Mouse (Mus musculus): ENCODE measurements around the gene P2ry14. TPM values are rescaled to one million over a fixed set of nuclear protein-coding genes. Genes with fewer than 3 reads are reported as not detected.

P2ry14 gene
- polyA plus RNA-seq, 1 experiment from 2014 or later: 2.3 TPM

- Histone ChIP-seq H3K4me1 (ENCODE audit: control insufficient read depth, insufficient read depth, low read length) (no peaks in the 10 kb centered on the region), H3K27me3 (ENCODE audit: control insufficient read depth, insufficient read depth, low read length) (no peaks in the 10 kb centered on the region), H3K27ac (ENCODE audit: low read depth, low read length) (no peak overlapping the region), H3K9ac (ENCODE audit: low read depth, low read length) (no peak overlapping the region), H3K4me3 (ENCODE audit: low read length) (no peak overlapping the region), H3K36me3 (ENCODE audit: control insufficient read depth, insufficient read depth, low read length) (no peaks in the 10 kb centered on the region), H3K9me3 (ENCODE audit: control insufficient read depth, low read length) (no peaks in the 10 kb centered on the region), H3K4me2 (replicated peaks; ENCODE audit: low read depth, low read length) (no peak overlapping the region)
- ATAC-seq (ENCODE audit: low FRiP score, low TSS enrichment): no peak
- 93% methylated on average over 2 of the region's 2 CpGs for WGBS
Observed at GRCm38 (mm10) chr3:59102146-59102545, 51.3 kb downstream of the P2ry14 start.

- Histone ChIP-seq H3K9ac (ENCODE audit: low read depth, low read length) (no peak within 1 kb of the TSS), H3K4me1 (ENCODE audit: control insufficient read depth, insufficient read depth, low read length) (no peaks in the 10 kb centered on the region), H3K4me3 (ENCODE audit: low read length) (no peak within 1 kb of the TSS), H3K9me3 (ENCODE audit: control insufficient read depth, low read length) (no peaks in the 10 kb centered on the region), H3K27ac (ENCODE audit: low read depth, low read length) (no peak within 1 kb of the TSS), H3K4me2 (replicated peaks; ENCODE audit: low read depth, low read length) (no peak within 1 kb of the TSS), H3K36me3 (ENCODE audit: control insufficient read depth, insufficient read depth, low read length) (no peaks in the 10 kb centered on the region), H3K27me3 (ENCODE audit: control insufficient read depth, insufficient read depth, low read length) (no peaks in the 10 kb centered on the region)
- 64% methylated on average over 6 of the region's 6 CpGs for WGBS
- no peak for ATAC-seq (ENCODE audit: low FRiP score, low TSS enrichment)
Observed at GRCm38 (mm10) chr3:59101218-59101986, 52.0 kb downstream of the P2ry14 start, which contains the start of gene Gpr171. Gene Gpr171, minus strand, starts transcription at chr3:59101821.

GRCm38 (mm10) chr3:59098540-59098939 is 54.9 kb downstream of the P2ry14 start:
- no peaks in the 10 kb centered on the region for H3K27me3 ChIP-seq (ENCODE audit: control insufficient read depth, insufficient read depth, low read length)
- H3K9ac ChIP-seq (ENCODE audit: low read depth, low read length): no peak overlapping the region
- H3K4me3 ChIP-seq (ENCODE audit: low read length): no peak overlapping the region
- H3K36me3 ChIP-seq (ENCODE audit: control insufficient read depth, insufficient read depth, low read length): no peaks in the 10 kb centered on the region; the same call in 1 of the 2 replicates
- H3K4me2 ChIP-seq (replicated peaks; ENCODE audit: low read depth, low read length): no peak overlapping the region
- 76% methylated on average over 10 of the region's 10 CpGs for WGBS
- no peak for ATAC-seq (ENCODE audit: low FRiP score, low TSS enrichment)
- no peaks in the 10 kb centered on the region for H3K4me1 ChIP-seq (ENCODE audit: control insufficient read depth, insufficient read depth, low read length)
- H3K9me3 ChIP-seq (ENCODE audit: control insufficient read depth, low read length): no peaks in the 10 kb centered on the region
- H3K27ac ChIP-seq (ENCODE audit: low read depth, low read length): no peak overlapping the region

GRCm38 (mm10) chr3:59097421-59097820 is 56.0 kb downstream of the P2ry14 start:
- H3K27ac ChIP-seq (ENCODE audit: low read depth, low read length): no peak overlapping the region
- H3K4me1 ChIP-seq (ENCODE audit: control insufficient read depth, insufficient read depth, low read length): no peaks in the 10 kb centered on the region
- no peaks in the 10 kb centered on the region for H3K27me3 ChIP-seq (ENCODE audit: control insufficient read depth, insufficient read depth, low read length)
- no peaks in the 10 kb centered on the region for H3K9me3 ChIP-seq (ENCODE audit: control insufficient read depth, low read length)
- 86% methylated on average over 6 of the region's 6 CpGs for WGBS
- no peak for ATAC-seq (ENCODE audit: low FRiP score, low TSS enrichment)
- H3K36me3 ChIP-seq (ENCODE audit: control insufficient read depth, insufficient read depth, low read length): no peaks in the 10 kb centered on the region; the same call in 1 of the 2 replicates
- no peak overlapping the region for H3K4me2 ChIP-seq (replicated peaks; ENCODE audit: low read depth, low read length)
- H3K9ac ChIP-seq (ENCODE audit: low read depth, low read length): no peak overlapping the region
- H3K4me3 ChIP-seq (ENCODE audit: low read length): no peak overlapping the region

GRCm38 (mm10) chr3:59092702-59093101 is 60.7 kb downstream of the P2ry14 start:
- 58% methylated on average over 11 of the region's 11 CpGs for WGBS

GRCm38 (mm10) chr3:59080919-59081318 is 72.5 kb downstream of the P2ry14 start:
- Histone ChIP-seq H3K4me2 (replicated peaks; ENCODE audit: low read depth, low read length) (no peak overlapping the region), H3K9me3 (ENCODE audit: control insufficient read depth, low read length) (no peaks in the 10 kb centered on the region), H3K27ac (ENCODE audit: low read depth, low read length) (no peak overlapping the region), H3K27me3 (ENCODE audit: control insufficient read depth, insufficient read depth, low read length) (no peaks in the 10 kb centered on the region), H3K4me1 (ENCODE audit: control insufficient read depth, insufficient read depth, low read length) (peaks cover 9% of the 10 kb centered on the region; the same call in 1 of the 2 replicates), H3K4me3 (ENCODE audit: low read length) (no peak overlapping the region), H3K9ac (ENCODE audit: low read depth, low read length) (no peak overlapping the region), H3K36me3 (ENCODE audit: control insufficient read depth, insufficient read depth, low read length) (no peaks in the 10 kb centered on the region)
- ATAC-seq (ENCODE audit: low FRiP score, low TSS enrichment): peak; percentile 69
- WGBS: 5% methylated on average over 7 of the region's 7 CpGs

More at GRCm38 (mm10) chr3:59092702-59093101, 60.7 kb downstream of the P2ry14 start:
- Histone ChIP-seq H3K36me3 (ENCODE audit: control insufficient read depth, insufficient read depth, low read length) (no peaks in the 10 kb centered on the region; the same call in 1 of the 2 replicates), H3K4me2 (replicated peaks; ENCODE audit: low read depth, low read length) (no peak overlapping the region), H3K9ac (ENCODE audit: low read depth, low read length) (no peak overlapping the region), H3K9me3 (ENCODE audit: control insufficient read depth, low read length) (no peaks in the 10 kb centered on the region), H3K4me1 (ENCODE audit: control insufficient read depth, insufficient read depth, low read length) (no peaks in the 10 kb centered on the region), H3K27me3 (ENCODE audit: control insufficient read depth, insufficient read depth, low read length) (no peaks in the 10 kb centered on the region), H3K4me3 (ENCODE audit: low read length) (no peak overlapping the region), H3K27ac (ENCODE audit: low read depth, low read length) (no peak overlapping the region)
- no peak for ATAC-seq (ENCODE audit: low FRiP score, low TSS enrichment)

GRCm38 (mm10) chr3:59080293-59080916 is 73.0 kb downstream of the P2ry14 start:
- Histone ChIP-seq H3K9me3 (ENCODE audit: control insufficient read depth, low read length) (no peaks in the 10 kb centered on the region), H3K9ac (ENCODE audit: low read depth, low read length) (no peak overlapping the region), H3K36me3 (ENCODE audit: control insufficient read depth, insufficient read depth, low read length) (no peaks in the 10 kb centered on the region), H3K27ac (ENCODE audit: low read depth, low read length) (no peak overlapping the region), H3K4me3 (ENCODE audit: low read length) (no peak overlapping the region), H3K27me3 (ENCODE audit: control insufficient read depth, insufficient read depth, low read length) (no peaks in the 10 kb centered on the region), H3K4me2 (replicated peaks; ENCODE audit: low read depth, low read length) (no peak overlapping the region), H3K4me1 (ENCODE audit: control insufficient read depth, insufficient read depth, low read length) (peaks cover 9% of the 10 kb centered on the region; the same call in 1 of the 2 replicates)
- ATAC-seq (ENCODE audit: low FRiP score, low TSS enrichment): peak; percentile 58
- 3% methylated on average over 6 of the region's 6 CpGs for WGBS

- Histone ChIP-seq H3K27ac (ENCODE audit: low read depth, low read length) (no peak overlapping the region), H3K36me3 (ENCODE audit: control insufficient read depth, insufficient read depth, low read length) (no peaks in the 10 kb centered on the region), H3K9ac (ENCODE audit: low read depth, low read length) (no peak overlapping the region), H3K27me3 (ENCODE audit: control insufficient read depth, insufficient read depth, low read length) (no peaks in the 10 kb centered on the region), H3K4me1 (ENCODE audit: control insufficient read depth, insufficient read depth, low read length) (peaks cover 9% of the 10 kb centered on the region; the same call in 1 of the 2 replicates), H3K9me3 (ENCODE audit: control insufficient read depth, low read length) (no peaks in the 10 kb centered on the region), H3K4me3 (ENCODE audit: low read length) (no peak overlapping the region), H3K4me2 (replicated peaks; ENCODE audit: low read depth, low read length) (no peak overlapping the region)
- 44% methylated on average over 4 of the region's 4 CpGs for WGBS
- ATAC-seq (ENCODE audit: low FRiP score, low TSS enrichment): peak; percentile 56; the same call in 1 of the 2 replicates
Observed at GRCm38 (mm10) chr3:59079327-59079726, 74.1 kb downstream of the P2ry14 start.

GRCm38 (mm10) chr3:59078585-59078984 is 74.8 kb downstream of the P2ry14 start:
- no peaks in the 10 kb centered on the region for H3K9me3 ChIP-seq (ENCODE audit: control insufficient read depth, low read length)
- no peak overlapping the region for H3K9ac ChIP-seq (ENCODE audit: low read depth, low read length)
- H3K4me2 ChIP-seq (replicated peaks; ENCODE audit: low read depth, low read length): no peak overlapping the region
- H3K4me1 ChIP-seq (ENCODE audit: control insufficient read depth, insufficient read depth, low read length): peaks cover 9% of the 10 kb centered on the region; the same call in 1 of the 2 replicates
- no peak overlapping the region for H3K27ac ChIP-seq (ENCODE audit: low read depth, low read length)
- H3K4me3 ChIP-seq (ENCODE audit: low read length): no peak overlapping the region
- no peaks in the 10 kb centered on the region for H3K36me3 ChIP-seq (ENCODE audit: control insufficient read depth, insufficient read depth, low read length)
- ATAC-seq (ENCODE audit: low FRiP score, low TSS enrichment): no peak
- WGBS: 61% methylated on average over 11 of the region's 11 CpGs
- no peaks in the 10 kb centered on the region for H3K27me3 ChIP-seq (ENCODE audit: control insufficient read depth, insufficient read depth, low read length)

Measured in kidney, embryonic 14.5 days (tissue).